Mouse (Mus musculus): ENCODE data around the gene Ahctf1. TPM values are rescaled to one million over a fixed set of nuclear protein-coding genes. Genes with fewer than 3 reads are reported as not detected.

The Ahctf1 gene
- polyA plus RNA-seq, 1 experiment from 2014 or later = 33.1 TPM

DNA sequence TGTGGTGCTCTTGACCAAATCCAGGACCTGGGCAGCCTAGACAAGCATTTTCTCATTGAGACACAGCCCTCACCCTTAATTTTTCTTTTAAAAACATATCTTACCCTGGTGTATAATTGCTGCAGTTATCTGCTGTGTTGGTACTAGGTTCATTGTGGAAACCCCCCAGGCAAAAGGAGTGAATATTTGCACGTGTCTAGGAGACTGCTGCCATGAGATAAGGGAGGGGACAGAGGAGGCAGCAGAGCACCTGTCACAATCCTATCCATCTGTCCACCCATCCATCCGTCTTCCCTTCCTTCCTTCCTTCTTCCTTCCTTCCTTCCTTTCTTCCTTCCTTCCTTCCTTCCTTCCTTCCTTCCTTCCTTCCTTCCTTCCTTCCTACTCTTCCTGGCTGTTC lies 9.9 kb upstream of the Ahctf1 start:
- H3K9me3 ChIP-seq (ENCODE audit: control insufficient read depth, low read length) = no peaks in the 10 kb centered on the region
- H3K27me3 ChIP-seq (replicated peaks; ENCODE audit: control insufficient read depth, insufficient read depth, low read length) = no peaks in the 10 kb centered on the region
- H3K9ac ChIP-seq (ENCODE audit: low read length) = no peak overlapping the region
- no peak overlapping the region for H3K27ac ChIP-seq (ENCODE audit: low read depth)
- ATAC-seq (replicated peaks; ENCODE audit: low FRiP score, low TSS enrichment, low read depth) = no peak
- no peak overlapping the region for H3K4me3 ChIP-seq (ENCODE audit: low read depth, low read length)
- DNase-seq (ENCODE audit: low spot score) = no peak
- WGBS = 65% methylated on average over 2 of the region's 2 CpGs
- no peaks in the 10 kb centered on the region for H3K4me1 ChIP-seq (replicated peaks; ENCODE audit: control insufficient read depth, insufficient read depth, low read length)
- H3K36me3 ChIP-seq (ENCODE audit: control insufficient read depth, insufficient read depth, low read length) = no peaks in the 10 kb centered on the region
- H3K4me2 ChIP-seq (ENCODE audit: low read length) = no peak overlapping the region

DNA sequence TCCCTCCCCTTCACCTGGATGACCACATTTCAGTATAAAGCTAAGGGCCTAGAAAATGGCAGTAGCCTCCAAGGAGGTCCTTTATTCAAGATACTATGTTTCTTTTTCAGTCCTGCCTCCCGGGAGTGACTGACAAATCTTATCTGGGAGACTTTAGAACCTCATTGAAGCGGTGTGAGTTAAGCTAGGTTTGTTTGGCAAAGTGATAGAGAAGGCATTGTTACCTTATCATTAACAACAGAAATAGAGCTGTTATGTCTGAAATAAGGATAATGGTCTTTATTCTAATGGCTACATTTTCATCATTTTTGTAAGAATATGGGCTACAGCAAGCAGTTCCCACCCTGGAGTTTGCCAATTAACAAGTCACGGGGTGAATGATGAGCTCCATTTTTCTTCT lies 4.8 kb upstream of the Ahctf1 start:
- Histone ChIP-seq H3K9ac (ENCODE audit: low read length) (no peak overlapping the region), H3K9me3 (ENCODE audit: control insufficient read depth, low read length) (no peaks in the 10 kb centered on the region), H3K4me1 (replicated peaks; ENCODE audit: control insufficient read depth, insufficient read depth, low read length) (no peaks in the 10 kb centered on the region), H3K27ac (ENCODE audit: low read depth) (no peak overlapping the region), H3K4me2 (ENCODE audit: low read length) (no peak overlapping the region), H3K27me3 (replicated peaks; ENCODE audit: control insufficient read depth, insufficient read depth, low read length) (no peaks in the 10 kb centered on the region), H3K36me3 (ENCODE audit: control insufficient read depth, insufficient read depth, low read length) (no peaks in the 10 kb centered on the region), H3K4me3 (ENCODE audit: low read depth, low read length) (no peak overlapping the region)
- no peak for DNase-seq (ENCODE audit: low spot score)
- no peak for ATAC-seq (replicated peaks; ENCODE audit: low FRiP score, low TSS enrichment, low read depth)
- 60% methylated on average over 3 of the region's 3 CpGs for WGBS

DNA sequence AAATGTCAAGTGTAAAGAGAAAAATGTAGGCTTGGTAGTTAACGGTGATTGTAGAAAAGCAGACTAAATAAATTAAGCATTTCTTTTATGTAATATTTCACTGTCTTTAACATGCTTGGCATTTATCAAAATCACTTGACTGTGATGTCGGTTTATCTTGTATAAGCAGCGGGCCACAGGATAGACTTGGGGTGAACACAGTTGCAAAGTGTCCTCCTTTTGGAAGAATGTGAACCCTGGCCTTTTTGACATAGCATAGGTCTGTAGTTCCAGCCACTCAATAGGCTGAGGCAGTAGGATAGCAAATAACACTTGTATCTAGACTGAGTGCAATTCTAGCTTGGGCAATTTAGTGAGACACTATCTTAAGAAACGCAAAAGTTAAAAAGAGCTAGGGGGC lies 4.0 kb upstream of the Ahctf1 start:
- 79% methylated on average over 4 of the region's 4 CpGs for WGBS
- no peak overlapping the region for H3K4me2 ChIP-seq (ENCODE audit: low read length)
- H3K9me3 ChIP-seq (ENCODE audit: control insufficient read depth, low read length) = no peaks in the 10 kb centered on the region
- H3K36me3 ChIP-seq (ENCODE audit: control insufficient read depth, insufficient read depth, low read length) = no peaks in the 10 kb centered on the region
- no peak overlapping the region for H3K27ac ChIP-seq (ENCODE audit: low read depth)
- H3K4me1 ChIP-seq (replicated peaks; ENCODE audit: control insufficient read depth, insufficient read depth, low read length) = no peaks in the 10 kb centered on the region
- DNase-seq (ENCODE audit: low spot score) (no peak), ATAC-seq (replicated peaks; ENCODE audit: low FRiP score, low TSS enrichment, low read depth) (no peak)
- H3K4me3 ChIP-seq (ENCODE audit: low read depth, low read length) = no peak overlapping the region
- H3K27me3 ChIP-seq (replicated peaks; ENCODE audit: control insufficient read depth, insufficient read depth, low read length) = no peaks in the 10 kb centered on the region
- H3K9ac ChIP-seq (ENCODE audit: low read length) = no peak overlapping the region

DNA sequence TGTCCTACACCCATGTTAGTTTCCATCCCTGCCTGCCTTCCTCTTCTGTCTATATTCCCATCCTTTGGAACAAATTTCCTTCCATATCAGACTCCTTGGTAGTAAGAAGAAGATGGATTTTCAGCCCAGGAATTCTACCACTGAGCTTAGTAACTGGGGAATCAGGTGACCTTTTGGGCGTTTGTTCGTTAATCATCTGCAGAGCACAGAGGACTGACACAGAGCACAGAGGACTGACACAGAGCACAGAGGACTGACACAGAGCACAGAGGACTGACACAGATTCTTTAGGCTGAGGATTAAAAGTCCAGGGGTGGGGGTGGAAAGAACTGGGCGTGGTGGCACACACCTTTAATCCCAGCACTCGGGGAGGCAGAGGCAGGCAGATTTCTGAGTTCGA lies 2.3 kb upstream of the Ahctf1 start:
- Histone ChIP-seq H3K4me3 (ENCODE audit: low read depth, low read length) (no peak overlapping the region), H3K9ac (ENCODE audit: low read length) (no peak overlapping the region), H3K36me3 (ENCODE audit: control insufficient read depth, insufficient read depth, low read length) (no peaks in the 10 kb centered on the region), H3K27me3 (replicated peaks; ENCODE audit: control insufficient read depth, insufficient read depth, low read length) (no peaks in the 10 kb centered on the region), H3K4me1 (replicated peaks; ENCODE audit: control insufficient read depth, insufficient read depth, low read length) (peaks cover 13% of the 10 kb centered on the region), H3K4me2 (ENCODE audit: low read length) (no peak overlapping the region), H3K27ac (ENCODE audit: low read depth) (no peak overlapping the region), H3K9me3 (ENCODE audit: control insufficient read depth, low read length) (no peaks in the 10 kb centered on the region)
- no peak for ATAC-seq (replicated peaks; ENCODE audit: low FRiP score, low TSS enrichment, low read depth)
- no peak for DNase-seq (ENCODE audit: low spot score)
- WGBS = 80% methylated on average over 5 of the region's 5 CpGs

DNA sequence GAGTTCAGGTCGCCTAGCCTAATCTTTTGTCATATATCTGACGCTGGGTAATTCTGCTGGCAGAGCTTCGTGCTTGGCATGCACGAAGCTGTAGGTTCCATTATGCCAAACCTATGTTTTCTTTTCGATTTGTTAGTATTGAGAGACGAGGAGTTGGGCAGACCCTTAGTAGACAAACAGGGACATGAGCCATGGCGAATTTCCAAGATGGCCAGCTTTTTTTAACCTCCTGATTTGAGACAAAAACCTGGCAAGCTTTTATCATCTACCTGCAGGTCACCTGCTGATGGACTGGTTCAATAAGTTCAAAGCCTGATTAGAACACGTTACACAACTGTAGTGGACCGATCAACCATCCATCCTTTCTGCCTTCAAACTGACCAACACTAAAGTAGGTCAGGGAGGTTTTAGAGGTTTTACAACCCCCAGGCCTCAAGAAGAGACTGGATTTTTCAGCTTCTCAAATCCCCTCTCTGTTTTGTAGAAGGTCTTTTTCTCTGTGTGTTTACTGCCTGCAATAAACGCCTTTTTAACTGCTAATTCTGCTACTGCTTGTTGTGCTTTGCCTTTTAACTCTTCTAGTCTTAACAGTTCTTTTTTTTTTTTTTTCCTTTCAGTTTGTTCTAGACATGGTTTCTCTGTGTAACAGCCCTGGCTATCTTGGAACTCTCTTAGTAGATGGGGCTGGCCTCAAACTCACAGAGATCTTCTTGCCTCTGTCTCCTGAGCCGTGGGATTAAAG lies 831 bp upstream of the Ahctf1 start:
- WGBS = 34% methylated on average over 11 of the region's 11 CpGs
- H3K9ac ChIP-seq (ENCODE audit: low read length) = peak overlapping the region; percentile 10; the same call in 1 of the 2 replicates
- DNase-seq (ENCODE audit: low spot score) = no peak

DNA sequence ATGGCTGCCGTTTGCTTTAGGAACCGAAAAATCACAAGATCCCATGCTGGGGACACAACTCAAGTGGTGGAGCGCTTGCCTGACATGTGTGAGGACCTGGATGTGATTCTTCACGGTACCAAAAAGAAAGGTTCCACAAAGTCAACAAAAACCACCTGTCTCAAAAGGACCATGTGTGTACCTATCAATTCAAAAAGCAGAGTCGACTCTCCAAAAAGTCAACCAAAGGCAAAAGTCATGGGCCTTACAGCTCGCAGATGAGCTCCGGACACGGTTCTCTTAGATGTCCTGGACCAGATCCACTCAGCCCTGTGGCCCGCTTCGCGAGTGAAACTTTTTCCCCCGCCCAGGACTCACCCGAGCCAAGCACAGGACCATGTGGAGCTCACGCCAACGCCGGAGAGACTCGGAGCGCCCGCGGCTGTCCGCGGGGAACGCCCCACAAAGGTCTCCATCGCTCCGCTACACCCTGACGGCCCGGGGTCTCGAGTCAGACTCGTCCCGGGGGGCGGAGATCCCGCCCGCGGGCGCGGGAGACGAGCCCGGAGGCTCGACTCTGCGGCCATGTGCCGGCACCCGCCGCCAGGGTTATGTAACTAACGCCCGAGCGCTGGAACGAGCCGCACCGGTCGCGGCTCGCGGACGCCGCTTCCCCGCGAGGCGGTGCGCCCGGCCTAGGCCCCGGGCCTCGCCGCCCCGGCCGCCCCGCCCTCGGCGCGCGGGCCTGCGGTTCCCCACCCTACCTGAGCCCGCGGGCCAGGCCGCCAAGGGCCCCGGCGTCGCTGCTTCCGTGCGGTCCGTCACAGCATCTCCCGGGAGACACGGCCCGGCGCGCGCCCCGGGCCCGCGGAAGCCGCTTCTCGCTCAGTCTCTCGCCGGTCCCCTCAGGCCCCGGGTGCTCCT lies 619 bp downstream of the Ahctf1 start, which contains the start of gene Gm10518:
Gm10518 (plus strand) TSS at position 767 of the 903 bp plus-strand sequence.
- peaks cover 13% of the 10 kb centered on the region for H3K4me1 ChIP-seq (replicated peaks; ENCODE audit: control insufficient read depth, insufficient read depth, low read length)

More for the DNA sequence above, 831 bp upstream of the Ahctf1 start:
- ATAC-seq (replicated peaks; ENCODE audit: low FRiP score, low TSS enrichment, low read depth) = 0 out of 2 replicates have a peak, but pooled peaks have one; percentile 1
- Histone ChIP-seq H3K4me1 (replicated peaks; ENCODE audit: control insufficient read depth, insufficient read depth, low read length) (peaks cover 13% of the 10 kb centered on the region), H3K27ac (ENCODE audit: low read depth) (peak overlapping the region; percentile 99), H3K4me3 (ENCODE audit: low read depth, low read length) (peak overlapping the region; percentile 81), H3K4me2 (ENCODE audit: low read length) (peak overlapping the region; percentile 89), H3K27me3 (replicated peaks; ENCODE audit: control insufficient read depth, insufficient read depth, low read length) (no peaks in the 10 kb centered on the region), H3K9me3 (ENCODE audit: control insufficient read depth, low read length) (no peaks in the 10 kb centered on the region), H3K36me3 (ENCODE audit: control insufficient read depth, insufficient read depth, low read length) (no peaks in the 10 kb centered on the region)

DNA sequence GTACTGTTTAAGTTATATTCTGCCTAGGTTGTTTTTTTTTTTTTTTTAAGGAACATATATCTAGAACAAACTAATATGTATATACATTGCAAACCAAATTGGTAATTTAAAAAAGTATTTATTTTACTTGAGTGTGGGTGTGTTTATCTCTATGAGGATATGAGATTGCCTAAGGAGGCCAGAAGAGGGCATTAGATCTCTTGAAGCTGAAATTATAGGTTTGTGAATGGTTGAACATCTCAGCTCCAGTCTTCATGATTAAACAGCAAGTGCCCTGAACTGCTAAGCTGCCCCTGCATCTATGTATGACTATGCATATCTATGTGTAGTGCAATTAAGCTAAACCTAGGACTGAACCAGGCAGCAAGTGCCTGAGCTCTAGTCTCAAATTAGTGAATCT lies 4.7 kb downstream of the Ahctf1 start:
- H3K9ac ChIP-seq (ENCODE audit: low read length) = no peak overlapping the region
- H3K27ac ChIP-seq (ENCODE audit: low read depth) = no peak overlapping the region
- no peaks in the 10 kb centered on the region for H3K27me3 ChIP-seq (replicated peaks; ENCODE audit: control insufficient read depth, insufficient read depth, low read length)
- no peaks in the 10 kb centered on the region for H3K9me3 ChIP-seq (ENCODE audit: control insufficient read depth, low read length)
- peaks cover 13% of the 10 kb centered on the region for H3K4me1 ChIP-seq (replicated peaks; ENCODE audit: control insufficient read depth, insufficient read depth, low read length)
- no peak overlapping the region for H3K4me3 ChIP-seq (ENCODE audit: low read depth, low read length)
- ATAC-seq (replicated peaks; ENCODE audit: low FRiP score, low TSS enrichment, low read depth) (no peak), DNase-seq (ENCODE audit: low spot score) (no peak)
- no peak overlapping the region for H3K4me2 ChIP-seq (ENCODE audit: low read length)
- H3K36me3 ChIP-seq (ENCODE audit: control insufficient read depth, insufficient read depth, low read length) = peaks cover 50% of the 10 kb centered on the region

More for the DNA sequence above, 619 bp downstream of the Ahctf1 start, which contains the start of gene Gm10518:
- H3K36me3 ChIP-seq (ENCODE audit: control insufficient read depth, insufficient read depth, low read length) = peaks cover 12% of the 10 kb centered on the region
- no peaks in the 10 kb centered on the region for H3K27me3 ChIP-seq (replicated peaks; ENCODE audit: control insufficient read depth, insufficient read depth, low read length)
- peak; percentile 81 for ATAC-seq (replicated peaks; ENCODE audit: low FRiP score, low TSS enrichment, low read depth)
- peak; percentile 83 for DNase-seq (ENCODE audit: low spot score)
- under 1% methylated on average over 94 of the region's 94 CpGs for WGBS
- peak within 1 kb of the TSS; percentile 81 for H3K4me3 ChIP-seq (ENCODE audit: low read depth, low read length)
- peak within 1 kb of the TSS; percentile 89 for H3K4me2 ChIP-seq (ENCODE audit: low read length)
- peak within 1 kb of the TSS; percentile 94 for H3K9ac ChIP-seq (ENCODE audit: low read length)
- H3K27ac ChIP-seq (ENCODE audit: low read depth) = peak within 1 kb of the TSS; percentile 99
- H3K9me3 ChIP-seq (ENCODE audit: control insufficient read depth, low read length) = no peaks in the 10 kb centered on the region

DNA sequence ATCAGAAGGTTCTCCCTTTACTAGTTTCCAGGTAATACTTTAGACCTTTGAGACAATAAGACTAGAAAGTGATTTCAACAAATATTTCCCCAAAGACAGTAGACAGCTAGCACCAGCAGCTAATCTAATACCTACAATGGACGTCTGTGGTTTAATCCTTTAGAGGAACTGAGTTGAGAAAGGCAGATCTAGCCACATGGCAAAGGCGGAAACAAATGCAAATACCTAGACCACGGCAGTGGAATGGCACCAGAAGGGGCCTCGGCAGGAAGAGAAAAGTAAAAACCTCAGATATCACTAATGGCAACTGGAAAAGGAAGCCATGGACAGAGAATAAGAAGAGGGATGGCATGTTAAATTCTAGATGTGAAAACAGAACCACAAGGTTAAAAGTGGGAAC lies 16.2 kb downstream of the Ahctf1 start:
- no peak overlapping the region for H3K9ac ChIP-seq (ENCODE audit: low read length)
- H3K9me3 ChIP-seq (ENCODE audit: control insufficient read depth, low read length) = no peaks in the 10 kb centered on the region
- H3K36me3 ChIP-seq (ENCODE audit: control insufficient read depth, insufficient read depth, low read length) = peaks cover 94% of the 10 kb centered on the region
- H3K4me3 ChIP-seq (ENCODE audit: low read depth, low read length) = no peak overlapping the region
- 88% methylated on average over 4 of the region's 4 CpGs for WGBS
- no peak for ATAC-seq (replicated peaks; ENCODE audit: low FRiP score, low TSS enrichment, low read depth)
- H3K27ac ChIP-seq (ENCODE audit: low read depth) = no peak overlapping the region
- no peaks in the 10 kb centered on the region for H3K4me1 ChIP-seq (replicated peaks; ENCODE audit: control insufficient read depth, insufficient read depth, low read length)
- H3K4me2 ChIP-seq (ENCODE audit: low read length) = no peak overlapping the region
- no peaks in the 10 kb centered on the region for H3K27me3 ChIP-seq (replicated peaks; ENCODE audit: control insufficient read depth, insufficient read depth, low read length)
- DNase-seq (ENCODE audit: low spot score) = no peak
